Mouse (Mus musculus) thymus, adult 18-20 months (tissue): ENCODE data around the gene Zfp971.
A peak's percentile ranks its signal among the peaks of the same experiment; 100 is the strongest.
"Not testable (repeated sequence)": the region's sequence is repeated elsewhere in the genome, so short reads cannot be mapped to it uniquely, and the experiment has no call there.

Experiments
- DNase-seq, 2 experiments: peaks; one replicate each; pipeline ENCODE4 v3.0.0; 2022; ENCODE audit warnings: mixed read lengths in 2 of 2

Zfp971 gene

DNA sequence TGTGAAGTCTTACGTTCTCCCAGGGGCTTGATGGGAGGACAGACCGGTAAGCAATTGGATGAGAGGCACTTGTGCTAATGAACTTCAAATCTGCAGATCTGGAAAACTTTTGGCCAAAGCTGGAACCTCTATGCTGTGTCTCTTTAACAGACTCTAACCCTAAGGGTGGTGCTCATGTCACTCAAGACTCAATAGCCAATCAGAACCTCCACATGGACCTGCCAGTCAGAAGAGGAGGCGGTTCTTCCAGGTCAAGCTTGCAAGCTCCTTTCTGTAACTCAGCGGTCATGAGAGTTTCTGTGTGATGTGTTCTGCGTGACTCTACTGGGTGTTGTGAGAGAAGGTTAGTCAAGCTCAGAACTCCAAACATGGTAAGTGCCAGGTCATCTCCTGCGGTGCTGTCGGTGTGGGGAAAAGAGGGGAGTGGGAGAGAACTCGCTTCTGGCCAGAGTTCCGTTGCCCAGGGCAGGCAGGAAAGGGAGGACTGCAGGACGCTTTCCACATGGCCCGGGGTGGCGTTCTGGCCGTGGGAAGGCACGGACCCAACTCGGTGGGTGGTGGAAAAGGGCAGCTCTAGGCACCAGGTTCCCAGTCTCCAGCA, at the start of gene Zfp971:
TSS of gene Zfp971 (plus strand) at position 274 of the 601 bp plus-strand sequence.
- DNase-seq: peak; percentile 16 to 47

DNA sequence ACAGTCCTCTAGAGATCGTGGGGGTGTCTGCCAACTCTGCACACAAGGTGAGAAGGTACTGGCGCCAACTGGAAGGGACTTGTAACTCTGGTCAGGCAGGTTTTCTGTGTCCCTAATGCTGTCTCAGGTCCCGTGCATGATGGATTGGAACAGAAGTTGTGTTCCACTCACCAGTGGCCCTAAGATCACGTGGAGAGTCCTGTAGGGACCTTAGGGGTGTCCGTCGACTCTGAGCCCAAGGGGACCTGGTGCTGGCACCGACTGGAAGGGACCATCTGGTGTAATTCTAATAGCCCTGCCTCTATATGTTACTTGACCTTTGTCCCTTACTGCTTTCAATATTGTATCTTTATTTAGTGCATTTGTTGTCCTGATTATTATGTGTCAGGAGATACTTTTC, 48.3 kb upstream of the Zfp971 start:
- not testable (repeated sequence) for DNase-seq

DNA sequence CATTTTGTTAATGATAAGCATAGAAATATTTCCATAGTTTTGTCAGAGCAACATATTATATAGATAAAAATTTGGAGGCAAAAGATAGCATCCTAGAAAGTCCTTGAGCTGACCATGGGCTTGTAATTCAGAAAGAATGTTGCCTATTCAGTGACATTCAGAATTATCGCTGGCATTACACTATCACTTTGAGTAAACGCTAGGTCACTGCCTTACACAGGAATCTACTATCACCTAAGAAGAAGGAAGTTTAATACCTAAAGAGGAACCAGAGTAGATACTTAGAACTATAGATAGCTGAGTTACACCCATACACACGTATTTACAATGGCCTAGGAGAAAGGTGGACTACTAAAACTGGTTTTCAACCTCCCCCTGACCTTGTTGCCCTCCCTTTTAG, 3.6 kb upstream of the Zfp971 start:
- DNase-seq: not testable (repeated sequence)

- not testable (repeated sequence) for DNase-seq
Measured at GRCm38 (mm10) chr2:178020773-178021172, 2.3 kb upstream of the Zfp971 start.

- DNase-seq: not testable (repeated sequence)
Measured at GRCm38 (mm10) chr2:178023861-178024260, 777 bp downstream of the Zfp971 start.

DNA sequence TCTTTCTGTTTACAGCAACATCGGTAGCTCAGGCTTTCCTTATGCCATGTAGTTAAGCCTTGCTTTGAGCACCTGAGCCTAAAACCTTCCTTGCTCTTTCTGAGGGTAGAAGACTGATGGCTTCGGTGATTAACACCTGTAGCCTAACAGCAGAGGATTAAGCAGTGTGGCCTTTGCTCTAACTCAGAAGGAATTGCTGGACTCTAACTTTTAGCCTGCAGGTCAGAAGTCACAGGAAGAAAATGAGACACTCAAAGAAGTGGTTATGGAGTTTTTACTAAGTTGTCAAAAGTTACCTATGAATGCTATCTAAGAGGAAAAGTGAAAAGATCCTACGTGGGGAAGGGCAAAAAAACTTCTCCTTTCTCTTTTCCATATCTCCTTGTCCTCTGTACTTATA, 4.5 kb downstream of the Zfp971 start:
- not testable (repeated sequence) for DNase-seq

- no peak for DNase-seq
Measured at GRCm38 (mm10) chr2:178058195-178058594, 35.1 kb downstream of the Zfp971 start.

- not testable (repeated sequence) for DNase-seq
Measured at GRCm38 (mm10) chr2:178078166-178078717, 55.2 kb downstream of the Zfp971 start, which contains the start of gene Zfp931. Gene Zfp931 (minus strand): TSS chr2:178078476.
